ENCODE assay signal across 28 mouse cellular contexts in genomic region chr10:21053296-21053695, GRCm38 (mm10).
DNase-seq lines count a peak whose midpoint lies in the region; TF ChIP-seq lines count a peak whose summit lies in the region.
"Had no signal": no experiment of that assay in that cellular context is flagged by ENCODE, and none has a peak within 500 bp of the region (broad histone marks: within the 10 kb centered on the region; RNA-seq: fewer than 3 reads in every experiment).

No protein-coding gene starts in this region.

- no peaks in the 10 kb centered on the region for H3K36me3 ChIP-seq in thymus, adult 2 months (ENCODE audit: control insufficient read depth, insufficient read depth, low read length)
- no peaks in the 10 kb centered on the region; the same call in 1 of the 2 replicates for H3K36me3 ChIP-seq in ES-E14 (ENCODE audit: control insufficient read depth, insufficient read depth, low read length, poor library complexity, severe bottlenecking)
- H3K36me3 ChIP-seq: embryonic facial prominence, embryonic 10.5 days; embryonic facial prominence, embryonic 13.5 days; forebrain, embryonic 12.5 days; heart, embryonic 10.5 days; heart, embryonic 13.5 days; intestine, embryonic 15.5 days had no signal

- in situ Hi-C loops in ES-E14 (cut with MboI; ENCODE audit: low sequenced_read_pairs in 2 of 2, unreplicated experiment in 2 of 2), result no loop called here

- peak; percentile 59 to 76 for DNase-seq in cerebellum, postnatal 14 days
- no peak for DNase-seq in cerebellum, adult 9-10 months
- DNase-seq in thymus, postnatal 25 days, result peak; percentile 9
- no peak for DNase-seq in thymus, adult 2 months
- DNase-seq in ES-E14 (ENCODE audit: low read depth, low spot score), result no peak
- no peak for DNase-seq in layer of hippocampus, adult 2 months (ENCODE audit: low spot score in 2 of 2)
- DNase-seq in adrenal gland, postnatal 4 days (ENCODE audit: low spot score in 2 of 2), result no peak
- DNase-seq: adrenal gland, postnatal 10 days; adrenal gland, postnatal 36 days; B cell, adult 2 months; cerebellum, adult 11 months; cerebellum, adult 8-10 months; cerebellum, postnatal 36 days; embryo, embryonic 11 days; gastrocnemius, postnatal 25 days; heart, adult 2 months; heart, postnatal 14 days; heart, postnatal 4 days had no signal

- no peak overlapping the region for H3K27ac ChIP-seq in thymus, adult 2 months (ENCODE audit: control insufficient read depth, insufficient read depth, low read length)
- H3K27ac ChIP-seq in ES-E14 (ENCODE audit: insufficient read depth, low read depth, low read length, poor library complexity, severe bottlenecking), result 0 out of 2 replicates have a peak overlapping the region, but pooled peaks have one; percentile 3
- no peak overlapping the region for H3K27ac ChIP-seq in layer of hippocampus, adult 2 months
- H3K27ac ChIP-seq: embryonic facial prominence, embryonic 10.5 days; embryonic facial prominence, embryonic 13.5 days; forebrain, embryonic 12.5 days; forebrain, embryonic 15.5 days; heart, adult 2 months; heart, embryonic 10.5 days; heart, embryonic 13.5 days; hindbrain, embryonic 15.5 days; intestine, embryonic 15.5 days had no signal

- H3K9ac ChIP-seq in ES-E14 (ENCODE audit: insufficient read depth, low read depth, low read length, poor library complexity, severe bottlenecking), result no peak overlapping the region
- H3K9ac ChIP-seq: embryonic facial prominence, embryonic 13.5 days; forebrain, embryonic 12.5 days; forebrain, embryonic 15.5 days; heart, embryonic 13.5 days; hindbrain, embryonic 15.5 days; intestine, embryonic 15.5 days had no signal

- 0 out of 2 replicates have a peak, but pooled peaks cover under 1% of the 10 kb centered on the region for H3K9me3 ChIP-seq in ES-E14 (ENCODE audit: control insufficient read depth, insufficient read depth, low read depth, low read length)
- H3K9me3 ChIP-seq: embryonic facial prominence, embryonic 10.5 days; embryonic facial prominence, embryonic 13.5 days; forebrain, embryonic 12.5 days; forebrain, embryonic 15.5 days; heart, embryonic 10.5 days; heart, embryonic 13.5 days; hindbrain, embryonic 15.5 days; intestine, embryonic 15.5 days had no signal

- peaks cover 31% of the 10 kb centered on the region for H3K4me1 ChIP-seq in thymus, adult 2 months (replicated peaks; ENCODE audit: control insufficient read depth, insufficient read depth, low read length)
- peaks cover 7 to 11% of the 10 kb centered on the region in 2 experiments for H3K4me1 ChIP-seq in ES-E14 (ENCODE audit: control insufficient read depth in 2 of 2, insufficient read depth in 2 of 2, low read length in 2 of 2, poor library complexity in 1 of 2)
- H3K4me1 ChIP-seq: intestine, embryonic 15.5 days had no signal

- TF ChIP-seq POLR2A in thymus, adult 2 months (IDR thresholded peaks at IDR 0.05; ENCODE audit: control insufficient read depth, extremely low read depth, insufficient read depth, low read length, poor library complexity), result no peak

- TF ChIP-seq CTCF in thymus, adult 2 months (IDR thresholded peaks at IDR 0.05; ENCODE audit: borderline replicate concordance, control insufficient read depth, extremely low read depth, insufficient read depth, low read length, poor library complexity), result no peak
- TF ChIP-seq CTCF in layer of hippocampus, adult 2 months (conservative IDR thresholded peaks at IDR 0.05), result no peak

- 85% methylated on average over 5 of the region's 5 CpGs for WGBS in thymus, adult 2 months

- no peak overlapping the region for H3K4me3 ChIP-seq in thymus, adult 2 months (ENCODE audit: control insufficient read depth, insufficient read depth, low read length)
- no peak overlapping the region for H3K4me3 ChIP-seq in ES-E14 (ENCODE audit: insufficient read depth in 1 of 2, low read depth in 1 of 2, low read length in 2 of 2, poor library complexity in 1 of 2, severe bottlenecking in 1 of 2)
- no peak overlapping the region for H3K4me3 ChIP-seq in layer of hippocampus, adult 2 months
- H3K4me3 ChIP-seq: embryonic facial prominence, embryonic 10.5 days; embryonic facial prominence, embryonic 13.5 days; erythroblast, embryonic 14.5 days; forebrain, embryonic 12.5 days; forebrain, embryonic 15.5 days; heart, adult 2 months; heart, embryonic 10.5 days; heart, embryonic 13.5 days; hindbrain, embryonic 15.5 days; intestine, embryonic 15.5 days had no signal

- H3K27me3 ChIP-seq in thymus, adult 2 months (ENCODE audit: control insufficient read depth, insufficient read depth, low read length), result no peaks in the 10 kb centered on the region
- H3K27me3 ChIP-seq: CH12.LX; hindbrain, embryonic 15.5 days; intestine, embryonic 15.5 days had no signal

TF ChIP-seq in ES-E14, 5 proteins besides CTCF, POLR2A, EP300 and RAD21:
- TF ChIP-seq MAFK (IDR thresholded peaks at IDR 0.05; ENCODE audit: insufficient read depth, low read depth, low read length) (no peak), ZNF384 (IDR thresholded peaks at IDR 0.05; ENCODE audit: low read depth, low read length) (no peak)

Comparison
In these comparisons a context has a peak if more than half of its experiments do, and no peak if none do; other contexts are left out.
1. DNase-seq: peak in cerebellum, postnatal 14 days (2 of 2) and thymus, postnatal 25 days (single experiment); none in cerebellum, adult 9-10 months (single experiment), thymus, adult 2 months (single experiment), ES-E14 (single experiment), layer of hippocampus, adult 2 months (0 of 2) and adrenal gland, postnatal 4 days (0 of 2).